Mouse (Mus musculus) liver, embryonic 14.5 days (tissue): ENCODE results near the gene Mpeg1.

Experiments
- CTCF ChIP-seq: IDR thresholded peaks from 2 replicates; pipeline ENCODE4 v1.5.1; 2016; ENCODE audit warnings: antibody characterized with exemption, low read depth, control low read depth
- EP300 ChIP-seq: IDR thresholded peaks from 2 replicates; pipeline ENCODE4 v1.6.1; 2016; ENCODE audit warnings: antibody characterized with exemption, low read depth

DNA sequence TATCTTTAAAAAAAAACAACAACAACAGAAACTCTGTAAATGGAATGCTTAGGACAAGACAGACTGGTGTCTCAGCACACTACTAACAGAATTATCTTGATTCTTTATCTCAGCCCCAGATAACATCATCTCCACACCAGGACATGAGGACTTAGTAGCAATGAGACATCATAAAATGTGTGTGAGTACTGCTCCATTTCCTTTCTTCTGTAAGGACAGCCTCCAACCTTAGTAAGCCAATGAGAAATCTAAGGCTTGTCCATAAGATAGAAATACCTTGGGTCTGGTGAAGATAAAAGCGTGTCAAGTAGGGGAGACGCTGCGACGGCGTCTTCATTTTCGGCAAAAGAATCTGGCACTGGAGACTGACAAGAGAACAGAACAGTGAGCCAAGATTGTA lies 33.0 kb upstream of the Mpeg1 start, which contains the start of gene Pfpl:
- TF ChIP-seq CTCF (no peak), EP300 (no peak)
